Mouse (Mus musculus): ENCODE results near the gene Parp14. TPM values are rescaled to one million over a fixed set of nuclear protein-coding genes. Genes with fewer than 3 reads are reported as not detected.

Parp14 gene
- polyA plus RNA-seq (2014; fragmentation: Illumina TruSeq; extraction: RNeasy Lipid Tissue Mini Kit (QIAGEN cat#74804); ENCODE audit: low replicate concordance) = 99.8 TPM

GRCm38 (mm10) chr16:35871048-35871851 lies at the start of gene Parp14:
Gene Parp14, minus strand, starts transcription at chr16:35871544.

Other genes with a start within 250 kb of the Parp14 start
- gene Dirc2, start 102.2 kb downstream of the Parp14 start, polyA plus RNA-seq (2014; fragmentation: Illumina TruSeq; extraction: RNeasy Lipid Tissue Mini Kit (QIAGEN cat#74804); ENCODE audit: low replicate concordance) = 22.5 TPM
- 4.7 TPM for gene Hspbap1, start 101.2 kb downstream of the Parp14 start, polyA plus RNA-seq (2014; fragmentation: Illumina TruSeq; extraction: RNeasy Lipid Tissue Mini Kit (QIAGEN cat#74804); ENCODE audit: low replicate concordance)
- 140 TPM for gene Parp9, start 66.9 kb upstream of the Parp14 start, polyA plus RNA-seq (2014; fragmentation: Illumina TruSeq; extraction: RNeasy Lipid Tissue Mini Kit (QIAGEN cat#74804); ENCODE audit: low replicate concordance)
- 101 TPM for gene Dtx3l, start 67.6 kb upstream of the Parp14 start, polyA plus RNA-seq (2014; fragmentation: Illumina TruSeq; extraction: RNeasy Lipid Tissue Mini Kit (QIAGEN cat#74804); ENCODE audit: low replicate concordance)
- 86.5 TPM for gene Kpna1, start 107.2 kb upstream of the Parp14 start, polyA plus RNA-seq (2014; fragmentation: Illumina TruSeq; extraction: RNeasy Lipid Tissue Mini Kit (QIAGEN cat#74804); ENCODE audit: low replicate concordance)
- 6.1 TPM for gene Wdr5b, start 169.6 kb upstream of the Parp14 start, polyA plus RNA-seq (2014; fragmentation: Illumina TruSeq; extraction: RNeasy Lipid Tissue Mini Kit (QIAGEN cat#74804); ENCODE audit: low replicate concordance)
- 65.7 TPM for gene Fam162a, start 200.1 kb upstream of the Parp14 start, polyA plus RNA-seq (2014; fragmentation: Illumina TruSeq; extraction: RNeasy Lipid Tissue Mini Kit (QIAGEN cat#74804); ENCODE audit: low replicate concordance)
- 234 TPM for gene Ccdc58, start 200.1 kb upstream of the Parp14 start, polyA plus RNA-seq (2014; fragmentation: Illumina TruSeq; extraction: RNeasy Lipid Tissue Mini Kit (QIAGEN cat#74804); ENCODE audit: low replicate concordance)